Mouse (Mus musculus): Measurements from ENCODE around the gene Pou2f2. TPM values are rescaled to one million over a fixed set of nuclear protein-coding genes. Genes with fewer than 3 reads are reported as not detected.

Pou2f2 gene
- total and polyA plus RNA-seq, 3 experiments: 0.39 to 1.5 (median 0.64) TPM

DNA sequence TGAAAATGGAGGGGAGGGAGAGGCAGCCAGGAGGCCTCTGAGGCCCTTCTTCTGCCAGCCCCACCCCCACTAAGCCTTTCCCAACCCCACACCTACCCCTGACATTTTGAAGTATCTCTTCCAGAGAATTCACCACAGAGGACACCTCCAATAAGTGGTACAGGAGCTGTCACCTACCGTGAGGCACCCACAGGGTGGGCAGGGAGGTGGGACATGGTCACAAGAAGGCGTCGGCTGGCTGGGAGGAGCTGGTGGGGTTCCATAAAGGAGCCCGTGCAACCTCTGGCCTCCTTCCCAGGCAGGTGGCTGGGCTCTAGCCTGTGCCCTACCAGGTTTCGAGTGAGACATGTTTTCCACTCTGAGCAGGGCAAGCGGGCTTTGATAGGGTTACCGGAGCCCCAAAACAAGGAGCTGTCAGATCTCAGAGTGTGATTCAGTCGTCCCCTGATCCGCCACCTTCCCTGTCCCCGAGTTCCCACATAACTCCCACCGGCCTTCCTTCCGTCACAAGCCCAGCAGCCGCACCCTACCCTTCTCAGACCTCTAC is 58.2 kb downstream of the Pou2f2 start:
- Histone ChIP-seq H3K27ac (no peak overlapping the region), H3K4me3 (no peak overlapping the region), H3K9ac (ENCODE audit: low read depth, low read length) (no peak overlapping the region), H3K79me2 (replicated peaks; ENCODE audit: control insufficient read depth, insufficient read depth, low read length) (no peaks in the 10 kb centered on the region), H3K4me1 (ENCODE audit: control insufficient read depth, insufficient read depth, low read length) (no peaks in the 10 kb centered on the region), H3K27me3 (ENCODE audit: control insufficient read depth, insufficient read depth, low read length) (no peaks in the 10 kb centered on the region), H3K36me3 (ENCODE audit: control insufficient read depth, insufficient read depth, low read length) (no peaks in the 10 kb centered on the region)
- intact Hi-C loops (cut with DNase I): no loop called here
- WGBS: 64% methylated on average over 13 of the region's 13 CpGs
- no peak for DNase-seq
- TF ChIP-seq CTCF (IDR thresholded peaks at IDR 0.05): no peak
- TF ChIP-seq EP300 (IDR thresholded peaks at IDR 0.05; ENCODE audit: insufficient read depth, low read depth, low read length): no peak
- TF ChIP-seq POLR2A (IDR thresholded peaks at IDR 0.05; ENCODE audit: insufficient read depth, low read depth, low read length): no peak

DNA sequence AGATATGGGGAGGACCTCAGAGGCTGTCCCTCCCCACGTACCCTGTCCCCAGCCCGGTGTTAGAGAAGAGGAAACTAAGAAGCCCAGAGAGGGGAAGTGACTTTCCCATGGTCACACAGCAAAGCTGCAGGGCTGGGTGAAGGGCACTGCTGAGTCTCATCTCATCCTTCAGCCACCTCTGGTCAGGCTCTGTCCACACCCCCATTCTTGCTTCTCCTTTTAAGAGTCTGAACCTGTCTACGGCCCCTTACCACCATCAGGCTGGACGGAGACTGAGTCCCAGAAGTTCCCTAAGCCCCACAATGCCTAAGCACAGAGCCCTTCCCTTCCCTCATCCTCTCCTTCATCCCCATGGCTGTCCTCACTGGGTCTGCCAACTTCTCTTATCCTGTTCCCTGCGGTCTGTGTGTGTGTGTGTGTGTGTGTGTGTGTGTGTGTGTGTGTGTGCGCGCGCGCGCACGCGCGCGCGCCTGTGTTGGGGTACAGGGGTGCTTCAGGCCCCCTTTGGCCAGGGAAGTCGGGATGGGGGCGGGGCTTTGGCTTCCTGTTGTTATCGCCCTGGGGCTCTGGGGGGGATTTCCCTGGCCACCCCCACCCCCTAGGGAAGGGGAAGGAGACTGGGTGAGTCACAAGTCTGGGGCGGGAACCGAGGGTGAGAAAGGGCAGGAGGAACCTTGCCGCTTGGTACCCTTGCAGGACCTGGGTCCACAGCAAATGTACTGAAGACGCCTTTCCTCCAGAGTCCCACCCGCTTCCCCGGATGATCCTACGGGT is 59.3 kb downstream of the Pou2f2 start:
- H3K27ac ChIP-seq: no peak overlapping the region
- intact Hi-C loops (cut with DNase I): no loop called here
- WGBS: 50% methylated on average over 21 of the region's 25 CpGs
- DNase-seq: peak; percentile 42 to 73
- no peak overlapping the region for H3K4me3 ChIP-seq
- H3K36me3 ChIP-seq (ENCODE audit: control insufficient read depth, insufficient read depth, low read length): no peaks in the 10 kb centered on the region
- H3K27me3 ChIP-seq (ENCODE audit: control insufficient read depth, insufficient read depth, low read length): peaks cover 3% of the 10 kb centered on the region
- H3K79me2 ChIP-seq (replicated peaks; ENCODE audit: control insufficient read depth, insufficient read depth, low read length): no peaks in the 10 kb centered on the region
- H3K4me1 ChIP-seq (ENCODE audit: control insufficient read depth, insufficient read depth, low read length): no peaks in the 10 kb centered on the region
- H3K9ac ChIP-seq (ENCODE audit: low read depth, low read length): no peak overlapping the region
- no peak for TF ChIP-seq CTCF (IDR thresholded peaks at IDR 0.05)
- no peak for TF ChIP-seq EP300 (IDR thresholded peaks at IDR 0.05; ENCODE audit: insufficient read depth, low read depth, low read length)
- no peak for TF ChIP-seq POLR2A (IDR thresholded peaks at IDR 0.05; ENCODE audit: insufficient read depth, low read depth, low read length)

DNA sequence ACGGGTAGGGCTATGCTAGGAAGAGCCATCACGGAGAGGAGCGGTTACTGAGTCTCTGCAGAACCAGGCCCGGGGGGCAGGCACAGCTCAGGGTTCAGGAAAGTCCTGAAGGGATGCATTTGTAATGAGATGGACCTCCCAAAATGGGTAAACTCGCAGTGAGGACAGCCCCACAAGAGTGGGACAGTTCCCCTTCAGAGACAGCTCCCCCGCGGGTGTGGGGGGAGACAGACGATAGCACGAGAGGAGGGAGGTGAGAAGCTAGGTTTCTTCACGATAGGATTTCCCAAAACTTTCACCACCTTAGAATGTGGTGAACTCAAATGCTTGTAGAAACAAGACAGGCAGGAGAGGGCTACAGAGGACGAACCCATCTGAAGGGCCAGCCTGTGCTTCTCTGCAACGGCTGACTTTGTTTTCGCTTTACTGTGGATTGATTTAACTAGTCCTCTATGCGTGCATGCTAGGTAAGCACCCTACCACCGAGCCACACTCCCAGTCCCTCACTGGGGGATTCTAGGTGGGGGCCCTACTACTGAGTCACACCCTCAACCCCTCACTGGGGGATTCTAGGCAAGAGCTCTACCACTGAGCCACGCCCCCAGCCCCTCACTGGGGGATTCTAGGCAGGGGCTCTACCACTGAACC is 66.4 kb downstream of the Pou2f2 start:
- no peak for TF ChIP-seq EP300 (IDR thresholded peaks at IDR 0.05; ENCODE audit: insufficient read depth, low read depth, low read length)
- Histone ChIP-seq H3K36me3 (ENCODE audit: control insufficient read depth, insufficient read depth, low read length) (no peaks in the 10 kb centered on the region), H3K4me1 (ENCODE audit: control insufficient read depth, insufficient read depth, low read length) (no peaks in the 10 kb centered on the region), H3K4me3 (no peak overlapping the region), H3K27ac (no peak overlapping the region), H3K27me3 (ENCODE audit: control insufficient read depth, insufficient read depth, low read length) (peaks cover 3% of the 10 kb centered on the region), H3K79me2 (replicated peaks; ENCODE audit: control insufficient read depth, insufficient read depth, low read length) (no peaks in the 10 kb centered on the region), H3K9ac (ENCODE audit: low read depth, low read length) (no peak overlapping the region)
- intact Hi-C loops (cut with DNase I): no loop called here
- 74% methylated on average over 16 of the region's 16 CpGs for WGBS
- DNase-seq: no peak

DNA sequence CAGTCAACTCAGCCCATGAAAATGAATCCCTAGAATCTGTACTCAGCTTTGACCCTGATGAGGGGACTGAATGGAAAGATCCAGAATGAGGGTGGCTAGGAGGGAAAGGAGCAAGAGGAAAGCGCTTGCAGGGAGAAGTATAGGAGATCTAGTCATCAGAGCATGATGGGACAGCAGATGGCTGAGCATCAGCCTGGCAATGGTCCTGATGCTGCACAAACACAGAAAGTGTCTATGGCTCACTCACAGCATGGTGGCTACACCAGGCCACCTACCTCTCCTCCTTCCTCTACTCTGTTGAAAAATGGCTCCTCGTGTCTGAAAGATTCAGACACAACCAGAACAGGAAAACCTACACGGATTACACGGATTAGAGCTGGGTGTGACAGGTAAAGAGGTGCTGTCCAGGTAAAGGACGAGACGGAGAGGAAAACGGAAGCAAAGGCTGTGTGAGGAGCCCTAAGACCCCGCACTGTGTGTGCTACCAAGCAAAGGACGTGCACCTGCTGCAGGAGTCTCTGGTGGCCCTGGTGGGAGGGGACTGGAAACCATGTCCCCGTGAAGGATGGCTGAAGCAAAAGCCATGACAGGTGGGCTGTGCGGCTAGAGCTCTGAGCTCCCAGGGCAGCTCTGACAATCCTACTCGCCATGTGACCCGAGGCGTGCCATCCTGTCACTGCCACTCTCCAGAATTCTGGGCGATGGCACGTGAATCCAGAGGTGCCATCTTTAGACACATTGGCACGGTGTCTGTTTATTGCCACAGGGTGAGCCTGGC is 67.2 kb downstream of the Pou2f2 start:
- TF ChIP-seq EP300 (IDR thresholded peaks at IDR 0.05; ENCODE audit: insufficient read depth, low read depth, low read length) (no peak), POLR2A (IDR thresholded peaks at IDR 0.05; ENCODE audit: insufficient read depth, low read depth, low read length) (no peak), CTCF (IDR thresholded peaks at IDR 0.05) (no peak)
- H3K9ac ChIP-seq (ENCODE audit: low read depth, low read length): no peak overlapping the region
- no peak for DNase-seq
- intact Hi-C loops (cut with DNase I): no loop called here
- H3K27ac ChIP-seq: no peak overlapping the region
- H3K79me2 ChIP-seq (replicated peaks; ENCODE audit: control insufficient read depth, insufficient read depth, low read length): no peaks in the 10 kb centered on the region
- 84% methylated on average over 17 of the region's 17 CpGs for WGBS
- no peak overlapping the region for H3K4me3 ChIP-seq
- no peaks in the 10 kb centered on the region for H3K36me3 ChIP-seq (ENCODE audit: control insufficient read depth, insufficient read depth, low read length)
- H3K27me3 ChIP-seq (ENCODE audit: control insufficient read depth, insufficient read depth, low read length): peaks cover 3% of the 10 kb centered on the region
- no peaks in the 10 kb centered on the region for H3K4me1 ChIP-seq (ENCODE audit: control insufficient read depth, insufficient read depth, low read length)

DNA sequence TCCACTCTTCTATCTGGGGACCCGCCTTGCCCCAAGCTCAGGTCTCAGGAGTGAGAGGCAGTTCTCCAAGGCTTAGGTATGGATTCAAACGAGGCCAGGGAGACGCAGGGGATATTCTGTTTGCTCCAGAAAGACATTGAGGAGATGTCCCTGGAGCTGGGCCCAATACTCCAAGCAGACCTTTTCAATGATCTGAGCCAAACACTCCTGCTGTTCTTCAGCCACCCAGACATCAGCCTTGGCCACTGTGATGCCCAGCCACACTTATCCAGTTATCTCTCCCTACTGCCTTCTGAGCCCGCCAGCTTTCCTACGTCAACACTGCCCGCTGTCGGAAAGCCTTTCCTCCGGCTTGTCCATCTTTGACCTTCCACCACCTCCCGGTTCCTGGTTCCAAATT is 69.2 kb downstream of the Pou2f2 start:
- WGBS: 57% methylated on average over 9 of the region's 9 CpGs
- no peak for TF ChIP-seq POLR2A (IDR thresholded peaks at IDR 0.05; ENCODE audit: insufficient read depth, low read depth, low read length)
- TF ChIP-seq CTCF (IDR thresholded peaks at IDR 0.05): no peak
- TF ChIP-seq EP300 (IDR thresholded peaks at IDR 0.05; ENCODE audit: insufficient read depth, low read depth, low read length): no peak

More for the DNA sequence above, 69.2 kb downstream of the Pou2f2 start:
- intact Hi-C loops (cut with DNase I): no loop called here
- Histone ChIP-seq H3K36me3 (ENCODE audit: control insufficient read depth, insufficient read depth, low read length) (no peaks in the 10 kb centered on the region), H3K9ac (ENCODE audit: low read depth, low read length) (no peak overlapping the region), H3K4me1 (ENCODE audit: control insufficient read depth, insufficient read depth, low read length) (no peaks in the 10 kb centered on the region), H3K27me3 (ENCODE audit: control insufficient read depth, insufficient read depth, low read length) (peaks cover 1% of the 10 kb centered on the region), H3K4me3 (no peak overlapping the region), H3K79me2 (replicated peaks; ENCODE audit: control insufficient read depth, insufficient read depth, low read length) (no peaks in the 10 kb centered on the region), H3K27ac (no peak overlapping the region)
- no peak for DNase-seq

Data from heart, adult 2 months (tissue).